Mouse (Mus musculus) liver, embryonic 12.5 days (tissue): ENCODE measurements at regions not wholly inside any gene's neighbourhood (a gene's known extent, or its start where the extent isn't known, plus 50 kb on each side); places are given as distances from the start of the nearest gene placed in this dataset.

Source experiments
- ATAC-seq: fragments of 200-750 bp; cut with Nextera tagmentation; 2 replicates; pipeline ENCODE4 v1.8.0; 2017; ENCODE audit warnings: moderate number of reproducible peaks, mild to moderate bottlenecking, moderate library complexity
- H3K27ac ChIP-seq: fragments of 300-500 bp; sonication (generic); 2 replicates; pipeline ENCODE4 v1.5.1; 2016; ENCODE audit warnings: mild to moderate bottlenecking
- H3K27me3 ChIP-seq: fragments of 300-500 bp; sonication (generic); replicated peaks from 2 replicates; pipeline ENCODE4 v1.6.1; 2016; ENCODE audit warnings: mild to moderate bottlenecking, moderate library complexity
- H3K36me3 ChIP-seq: fragments of 300-500 bp; sonication (generic); 2 replicates; pipeline ENCODE4 v1.6.1; 2016; ENCODE audit warnings: mild to moderate bottlenecking, moderate library complexity
- H3K4me1 ChIP-seq: fragments of 300-500 bp; sonication (generic); 2 replicates; pipeline ENCODE4 v1.6.1; 2016
- H3K4me2 ChIP-seq: fragments of 300-500 bp; sonication (generic); 2 replicates; pipeline ENCODE4 v1.6.1; 2016; ENCODE audit warnings: mild to moderate bottlenecking, moderate library complexity
- H3K4me3 ChIP-seq: fragments of 300-500 bp; sonication (generic); 2 replicates; pipeline ENCODE4 v1.5.1; 2016; ENCODE audit warnings: mild to moderate bottlenecking, moderate library complexity
- H3K9ac ChIP-seq: fragments of 300-500 bp; sonication (generic); 2 replicates; pipeline ENCODE4 v1.6.1; 2016; ENCODE audit warnings: mild to moderate bottlenecking, moderate library complexity
- H3K9me3 ChIP-seq: fragments of 300-500 bp; sonication (generic); replicated peaks from 2 replicates; pipeline ENCODE4 v1.6.1; 2016; ENCODE audit warnings: mild to moderate bottlenecking, moderate library complexity
- WGBS: fragments of 180-500 bp; shearing (Covaris S2); methylation state at CpG from one replicate; pipeline ENCODE4 v1.1.7; 2016; ENCODE audit not compliant: insufficient replicate concordance; 5-methylcytosine and 5-hydroxymethylcytosine counted together

GRCm38 (mm10) chr19:60408436-60408835, 59.7 kb downstream of the Prlhr start:
- Histone ChIP-seq H3K9me3 (no peaks in the 10 kb centered on the region), H3K27ac (no peak overlapping the region), H3K4me3 (no peak overlapping the region), H3K9ac (no peak overlapping the region), H3K27me3 (no peaks in the 10 kb centered on the region; the same call in 1 of the 2 replicates), H3K4me1 (no peaks in the 10 kb centered on the region), H3K4me2 (no peak overlapping the region), H3K36me3 (no peaks in the 10 kb centered on the region)
- ATAC-seq, result no peak
- 71% methylated on average over 3 of the region's 3 CpGs for WGBS

- Histone ChIP-seq H3K36me3 (no peaks in the 10 kb centered on the region), H3K27me3 (no peaks in the 10 kb centered on the region), H3K9ac (no peak overlapping the region), H3K9me3 (no peaks in the 10 kb centered on the region), H3K27ac (0 out of 2 replicates have a peak overlapping the region, but pooled peaks have one; percentile 40), H3K4me3 (no peak overlapping the region), H3K4me1 (peaks cover 24% of the 10 kb centered on the region), H3K4me2 (no peak overlapping the region)
- 23% methylated on average over 3 of the region's 3 CpGs for WGBS
- peak; percentile 97 for ATAC-seq
These were observed 68.7 kb downstream of the Prlhr start for GRCm38 (mm10) chr19:60399425-60399824.

GRCm38 (mm10) chr19:60397666-60398065, 70.4 kb downstream of the Prlhr start:
- WGBS, result 82% methylated on average over 1 of the region's 1 CpGs

GRCm38 (mm10) chr19:60396604-60397003, 71.5 kb downstream of the Prlhr start:
- H3K4me1 ChIP-seq, result peaks cover 24% of the 10 kb centered on the region
- H3K4me3 ChIP-seq, result no peak overlapping the region
- no peak overlapping the region for H3K9ac ChIP-seq
- 70% methylated on average over 5 of the region's 5 CpGs for WGBS
- H3K27me3 ChIP-seq, result no peaks in the 10 kb centered on the region
- no peaks in the 10 kb centered on the region for H3K36me3 ChIP-seq
- H3K4me2 ChIP-seq, result no peak overlapping the region
- H3K27ac ChIP-seq, result no peak overlapping the region
- ATAC-seq, result no peak
- no peaks in the 10 kb centered on the region for H3K9me3 ChIP-seq

More at GRCm38 (mm10) chr19:60397666-60398065, 70.4 kb downstream of the Prlhr start:
- H3K36me3 ChIP-seq, result no peaks in the 10 kb centered on the region
- no peak overlapping the region for H3K4me3 ChIP-seq
- no peak for ATAC-seq
- no peak overlapping the region for H3K4me2 ChIP-seq
- H3K4me1 ChIP-seq, result peaks cover 24% of the 10 kb centered on the region
- H3K27ac ChIP-seq, result no peak overlapping the region
- H3K9ac ChIP-seq, result no peak overlapping the region
- no peaks in the 10 kb centered on the region for H3K9me3 ChIP-seq
- no peaks in the 10 kb centered on the region for H3K27me3 ChIP-seq

GRCm38 (mm10) chr19:60386563-60387241, 81.4 kb downstream of the Prlhr start:
- no peaks in the 10 kb centered on the region for H3K27me3 ChIP-seq
- H3K9ac ChIP-seq, result no peak overlapping the region
- WGBS, result 19% methylated on average over 3 of the region's 3 CpGs
- H3K4me3 ChIP-seq, result no peak overlapping the region
- peaks cover 43% of the 10 kb centered on the region for H3K4me1 ChIP-seq
- H3K27ac ChIP-seq, result peak overlapping the region; percentile 68; the same call in 1 of the 2 replicates
- peak overlapping the region; percentile 4 for H3K4me2 ChIP-seq
- no peaks in the 10 kb centered on the region for H3K36me3 ChIP-seq
- H3K9me3 ChIP-seq, result no peaks in the 10 kb centered on the region
- peak; percentile 100 for ATAC-seq

GRCm38 (mm10) chr19:60384721-60385120, 83.4 kb downstream of the Prlhr start:
- 67% methylated on average over 5 of the region's 5 CpGs for WGBS
- Histone ChIP-seq H3K4me3 (no peak overlapping the region), H3K27ac (no peak overlapping the region), H3K27me3 (no peaks in the 10 kb centered on the region), H3K36me3 (no peaks in the 10 kb centered on the region), H3K9ac (no peak overlapping the region), H3K9me3 (no peaks in the 10 kb centered on the region), H3K4me2 (no peak overlapping the region), H3K4me1 (peaks cover 43% of the 10 kb centered on the region)
- no peak for ATAC-seq

GRCm38 (mm10) chr19:60382661-60383060, 85.4 kb downstream of the Prlhr start:
- H3K27ac ChIP-seq, result no peak overlapping the region
- H3K4me1 ChIP-seq, result peaks cover 38% of the 10 kb centered on the region
- no peak overlapping the region for H3K4me3 ChIP-seq
- H3K36me3 ChIP-seq, result no peaks in the 10 kb centered on the region
- H3K4me2 ChIP-seq, result no peak overlapping the region
- no peak overlapping the region for H3K9ac ChIP-seq
- H3K9me3 ChIP-seq, result no peaks in the 10 kb centered on the region
- no peaks in the 10 kb centered on the region for H3K27me3 ChIP-seq
- ATAC-seq, result no peak

GRCm38 (mm10) chr19:60379030-60379605, 89.0 kb downstream of the Prlhr start:
- H3K4me2 ChIP-seq, result no peak overlapping the region
- 49% methylated on average over 2 of the region's 2 CpGs for WGBS
- H3K4me1 ChIP-seq, result peaks cover 13% of the 10 kb centered on the region
- H3K9ac ChIP-seq, result no peak overlapping the region
- no peak overlapping the region for H3K4me3 ChIP-seq
- H3K27me3 ChIP-seq, result no peaks in the 10 kb centered on the region
- no peaks in the 10 kb centered on the region for H3K36me3 ChIP-seq
- no peak overlapping the region for H3K27ac ChIP-seq
- no peaks in the 10 kb centered on the region for H3K9me3 ChIP-seq
- peak; percentile 46 for ATAC-seq

- no peak for ATAC-seq
- no peak overlapping the region for H3K4me2 ChIP-seq
- no peaks in the 10 kb centered on the region for H3K4me1 ChIP-seq
- 51% methylated on average over 4 of the region's 4 CpGs for WGBS
- H3K27me3 ChIP-seq, result 0 out of 2 replicates have a peak, but pooled peaks cover 3% of the 10 kb centered on the region
- no peak overlapping the region for H3K4me3 ChIP-seq
- H3K9me3 ChIP-seq, result no peaks in the 10 kb centered on the region
- no peak overlapping the region for H3K9ac ChIP-seq
- H3K27ac ChIP-seq, result no peak overlapping the region
- H3K36me3 ChIP-seq, result no peaks in the 10 kb centered on the region
These were observed 104.0 kb downstream of the Prlhr start for GRCm38 (mm10) chr19:60363988-60364599.

GRCm38 (mm10) chr19:60344911-60345310, 118.4 kb upstream of the Fam204a start:
- ATAC-seq, result no peak
- no peak overlapping the region for H3K27ac ChIP-seq
- WGBS, result 89% methylated on average over 12 of the region's 12 CpGs
- H3K36me3 ChIP-seq, result no peaks in the 10 kb centered on the region
- H3K4me2 ChIP-seq, result no peak overlapping the region
- no peaks in the 10 kb centered on the region for H3K27me3 ChIP-seq
- H3K9ac ChIP-seq, result no peak overlapping the region
- H3K4me3 ChIP-seq, result no peak overlapping the region
- H3K4me1 ChIP-seq, result no peaks in the 10 kb centered on the region
- H3K9me3 ChIP-seq, result no peaks in the 10 kb centered on the region

GRCm38 (mm10) chr19:60341485-60341884, 115.0 kb upstream of the Fam204a start:
- Histone ChIP-seq H3K4me1 (no peaks in the 10 kb centered on the region), H3K9ac (no peak overlapping the region), H3K9me3 (no peaks in the 10 kb centered on the region), H3K4me3 (no peak overlapping the region), H3K27ac (no peak overlapping the region), H3K27me3 (no peaks in the 10 kb centered on the region), H3K4me2 (no peak overlapping the region), H3K36me3 (no peaks in the 10 kb centered on the region)
- WGBS, result 12% methylated on average over 3 of the region's 3 CpGs
- ATAC-seq, result no peak

- WGBS, result 74% methylated on average over 6 of the region's 6 CpGs
- H3K27me3 ChIP-seq, result no peaks in the 10 kb centered on the region
- H3K4me1 ChIP-seq, result no peaks in the 10 kb centered on the region
- H3K4me3 ChIP-seq, result no peak overlapping the region
- no peaks in the 10 kb centered on the region for H3K9me3 ChIP-seq
- H3K36me3 ChIP-seq, result no peaks in the 10 kb centered on the region
- no peak overlapping the region for H3K4me2 ChIP-seq
- H3K27ac ChIP-seq, result no peak overlapping the region
- no peak overlapping the region for H3K9ac ChIP-seq
- no peak for ATAC-seq
These were observed 113.7 kb upstream of the Fam204a start for GRCm38 (mm10) chr19:60340234-60340633.
